ENCODE assay signal across 21 mouse cellular contexts in genomic region chr4:145278724-145279370, GRCm38 (mm10). TPM values are rescaled to one million over a fixed set of nuclear protein-coding genes. Genes with fewer than 3 reads are reported as not detected.
DNase-seq lines count a peak whose midpoint lies in the region; ATAC-seq and TF ChIP-seq lines count a peak whose summit lies in the region.
"Had no signal": no experiment of that assay in that cellular context is flagged by ENCODE, and none has a peak within 500 bp of the region (broad histone marks: within the 10 kb centered on the region; RNA-seq: fewer than 3 reads in every experiment).

No protein-coding gene starts in this region.

- H3K4me1 ChIP-seq in heart, adult 2 months (ENCODE audit: control insufficient read depth, insufficient read depth, low read length) = peaks cover 13% of the 10 kb centered on the region
- no peaks in the 10 kb centered on the region for H3K4me1 ChIP-seq in lung, embryonic 16.5 days (replicated peaks; ENCODE audit: control insufficient read depth, insufficient read depth, low read length)
- no peaks in the 10 kb centered on the region for H3K4me1 ChIP-seq in lung, postnatal 0 days (ENCODE audit: insufficient read depth, low read depth, low read length)
- H3K4me1 ChIP-seq: embryonic facial prominence, embryonic 13.5 days; limb, embryonic 12.5 days; midbrain, embryonic 10.5 days had no signal

- peaks cover 3% of the 10 kb centered on the region; the same call in 1 of the 2 replicates for H3K9me3 ChIP-seq in lung, embryonic 16.5 days (ENCODE audit: control insufficient read depth, low read length)
- H3K9me3 ChIP-seq in lung, postnatal 0 days (ENCODE audit: low read length) = no peaks in the 10 kb centered on the region
- H3K9me3 ChIP-seq: embryonic facial prominence, embryonic 13.5 days; limb, embryonic 12.5 days; midbrain, embryonic 10.5 days had no signal

- H3K36me3 ChIP-seq in heart, adult 2 months (ENCODE audit: control insufficient read depth, insufficient read depth, low read length) = peaks cover 2% of the 10 kb centered on the region; the same call in 1 of the 2 replicates
- no peaks in the 10 kb centered on the region for H3K36me3 ChIP-seq in lung, embryonic 16.5 days (ENCODE audit: control insufficient read depth, insufficient read depth, low read length)
- no peaks in the 10 kb centered on the region for H3K36me3 ChIP-seq in lung, postnatal 0 days (ENCODE audit: insufficient read depth, low read length)
- H3K36me3 ChIP-seq: embryonic facial prominence, embryonic 13.5 days; limb, embryonic 12.5 days; midbrain, embryonic 10.5 days had no signal

- H3K4me2 ChIP-seq in lung, embryonic 16.5 days (ENCODE audit: low read depth, low read length) = no peak overlapping the region
- no peak overlapping the region for H3K4me2 ChIP-seq in lung, postnatal 0 days (replicated peaks; ENCODE audit: low read depth, low read length)
- H3K4me2 ChIP-seq: embryonic facial prominence, embryonic 13.5 days; limb, embryonic 12.5 days had no signal

- H3K4me3 ChIP-seq in heart, adult 2 months = no peak overlapping the region
- no peak overlapping the region for H3K4me3 ChIP-seq in lung, embryonic 16.5 days (ENCODE audit: low read length)
- no peak overlapping the region for H3K4me3 ChIP-seq in lung, postnatal 0 days (ENCODE audit: low read depth, low read length)
- H3K4me3 ChIP-seq: embryonic facial prominence, embryonic 13.5 days; limb, embryonic 12.5 days; midbrain, embryonic 10.5 days had no signal

- TF ChIP-seq POLR2A in heart, adult 2 months (IDR thresholded peaks at IDR 0.05; ENCODE audit: insufficient read depth, low read depth, low read length) = no peak

- peak; percentile 65 for ATAC-seq in lung, embryonic 16.5 days (ENCODE audit: low read depth)
- ATAC-seq in lung, postnatal 0 days = peak; percentile 72
- ATAC-seq: forebrain, embryonic 16.5 days; hindbrain, postnatal 0 days had no signal

- WGBS in heart, adult 2 months = 43% methylated on average over 3 of the region's 3 CpGs
- WGBS in lung, embryonic 16.5 days = 53% methylated on average over 3 of the region's 3 CpGs
- 53% methylated on average over 3 of the region's 3 CpGs for WGBS in lung, postnatal 0 days

- intact Hi-C loops in heart, adult 2 months (cut with DNase I) = loop anchor here (2.0 kb wide), 1 partner anchor 40 kb away; no protein-coding TSS in a partner anchor
- intact Hi-C loops in heart, postnatal 10 days (cut with DNase I) = no loop called here

- DNase-seq in heart, adult 2 months = no peak
- no peak for DNase-seq in heart, postnatal 10 days
- DNase-seq in lung, postnatal 14 days = no peak
- DNase-seq in lung, postnatal 0 days (ENCODE audit: low spot score) = peak; percentile 68
- no peak for DNase-seq in embryo, embryonic 11 days
- DNase-seq in right cerebral cortex, adult 18-20 months = no peak
- no peak for DNase-seq in spleen, adult 18-20 months
- DNase-seq: B cell, adult 2 months; cerebellum, adult 11 months; gastrocnemius, postnatal 10 days; kidney, postnatal 4 days; layer of hippocampus, postnatal 36 days; thymus, postnatal 36 days had no signal

- H3K79me2 ChIP-seq in heart, adult 2 months (replicated peaks; ENCODE audit: control insufficient read depth, insufficient read depth, low read length) = no peaks in the 10 kb centered on the region

- H3K27ac ChIP-seq in heart, adult 2 months = peak overlapping the region; percentile 63
- H3K27ac ChIP-seq in lung, embryonic 16.5 days (ENCODE audit: low read length) = no peak overlapping the region
- no peak overlapping the region for H3K27ac ChIP-seq in lung, postnatal 0 days (ENCODE audit: low read length)
- H3K27ac ChIP-seq: embryonic facial prominence, embryonic 13.5 days; hindbrain, postnatal 0 days; limb, embryonic 12.5 days; midbrain, embryonic 10.5 days had no signal

- TF ChIP-seq CTCF in heart, adult 2 months (IDR thresholded peaks at IDR 0.05) = no peak
- TF ChIP-seq CTCF in lung, postnatal 0 days (IDR thresholded peaks at IDR 0.05) = no peak

- no peak for TF ChIP-seq EP300 in heart, adult 2 months (IDR thresholded peaks at IDR 0.05; ENCODE audit: insufficient read depth, low read depth, low read length)
- TF ChIP-seq EP300 in lung, postnatal 0 days (IDR thresholded peaks at IDR 0.05) = peak; percentile 69

- H3K27me3 ChIP-seq in heart, adult 2 months (ENCODE audit: control insufficient read depth, insufficient read depth, low read length) = no peaks in the 10 kb centered on the region
- no peaks in the 10 kb centered on the region for H3K27me3 ChIP-seq in lung, embryonic 16.5 days (ENCODE audit: control insufficient read depth, insufficient read depth, low read depth, low read length)
- no peaks in the 10 kb centered on the region for H3K27me3 ChIP-seq in lung, postnatal 0 days (replicated peaks; ENCODE audit: insufficient read depth, low read length)
- H3K27me3 ChIP-seq: embryonic facial prominence, embryonic 13.5 days; limb, embryonic 12.5 days had no signal

- H3K9ac ChIP-seq in heart, adult 2 months (ENCODE audit: low read depth, low read length) = no peak overlapping the region
- H3K9ac ChIP-seq in lung, embryonic 16.5 days (ENCODE audit: low read length) = no peak overlapping the region
- no peak overlapping the region for H3K9ac ChIP-seq in lung, postnatal 0 days (replicated peaks; ENCODE audit: low read depth)
- H3K9ac ChIP-seq: embryonic facial prominence, embryonic 13.5 days; limb, embryonic 12.5 days had no signal

RNA-seq across cellular contexts. Expression of gene Tnfrsf1b, which starts 32.2 kb away (rescaled TPM):
- total RNA-seq in heart, adult 2 months (2021) = 1 to 10 TPM; 4.8 to 5.4 TPM
- 7.6 and 10.9 TPM in 2 replicates for polyA plus RNA-seq in heart, adult 2 months (2012; rRNA removed)
- 1 to 10 TPM; 5.3 to 7.2 TPM for total RNA-seq in heart, postnatal 10 days (2021)
- polyA plus RNA-seq in lung, embryonic 16.5 days (2015; fragmentation: Nextera tagmentation; extraction: Ambion mirVana) = 5.0 and 5.3 TPM in 2 replicates
- 8.4 and 9.1 TPM in 2 replicates for polyA plus RNA-seq in lung, postnatal 0 days (2015; fragmentation: Nextera tagmentation; extraction: Ambion mirVana)

RNA-seq across cellular contexts. Expression of gene Tnfrsf8, which starts 36.1 kb away (rescaled TPM):
- under 1 TPM; 0.11 to 0.18 TPM for total RNA-seq in heart, adult 2 months (2021)
- 0.12 and 0.16 TPM in 2 replicates for polyA plus RNA-seq in heart, adult 2 months (2012; rRNA removed)
- under 1 TPM; 0.15 to 0.26 TPM for total RNA-seq in heart, postnatal 10 days (2021)
- polyA plus RNA-seq in lung, embryonic 16.5 days (2015; fragmentation: Nextera tagmentation; extraction: Ambion mirVana) = 0.33 and 0.60 TPM in 2 replicates
- polyA plus RNA-seq in lung, postnatal 0 days (2015; fragmentation: Nextera tagmentation; extraction: Ambion mirVana) = 0.05 and 0.12 TPM in 2 replicates
- total RNA-seq: MEL had no signal
- polyA plus RNA-seq: liver, embryonic 16.5 days; midbrain, embryonic 10.5 days had no signal
